Mouse (Mus musculus) E14TG2a.4 (cell line): ENCODE measurements around the gene Fbll1.
A peak's percentile ranks its signal among the peaks of the same experiment; 100 is the strongest.
"Not testable (repeated sequence)": the region's sequence is repeated elsewhere in the genome, so short reads cannot be mapped to it uniquely, and the experiment has no call there.

ENCODE experiments used
- H3K27me3 ChIP-seq: 2 replicates; pipeline ENCODE4 v1.6.1; 2014; ENCODE audit warnings: low read length, control low read depth; ENCODE audit not compliant: insufficient read depth
- H3K36me3 ChIP-seq: 2 replicates; pipeline ENCODE4 v1.6.1; 2014; ENCODE audit warnings: low read length, control low read depth; ENCODE audit not compliant: insufficient read depth
- H3K4me1 ChIP-seq: replicated peaks from 2 replicates; pipeline ENCODE4 v1.6.1; 2014; ENCODE audit warnings: low read depth, low read length, control low read depth
- H3K4me3 ChIP-seq: replicated peaks from 2 replicates; pipeline ENCODE4 v1.5.1; 2014; ENCODE audit warnings: mild to moderate bottlenecking, low read length
- H3K9me3 ChIP-seq: 2 replicates; pipeline ENCODE4 v1.6.1; 2014; ENCODE audit warnings: low read length, control low read depth
- CTCF ChIP-seq: conservative IDR thresholded peaks from 2 replicates; pipeline ENCODE4 v1.5.1; 2014; ENCODE audit warnings: low read length
- NANOG ChIP-seq: IDR thresholded peaks from 2 replicates; pipeline ENCODE4 v1.6.1; 2014; ENCODE audit warnings: borderline replicate concordance, low read length, mixed read lengths
- POU5F1 ChIP-seq: IDR thresholded peaks from 2 replicates; pipeline ENCODE4 v1.6.1; 2014; ENCODE audit warnings: low read length, borderline replicate concordance

Fbll1 gene

GRCm38 (mm10) chr11:35797751-35798494, 761 bp downstream of the Fbll1 start:
- Histone ChIP-seq H3K36me3 (no peaks in the 10 kb centered on the region), H3K9me3 (no peaks in the 10 kb centered on the region), H3K4me3 (peak overlapping the region; percentile 75), H3K27me3 (peaks cover 68% of the 10 kb centered on the region), H3K4me1 (peaks cover 22% of the 10 kb centered on the region)
- TF ChIP-seq NANOG (no peak), CTCF (no peak), POU5F1 (no peak)

DNA sequence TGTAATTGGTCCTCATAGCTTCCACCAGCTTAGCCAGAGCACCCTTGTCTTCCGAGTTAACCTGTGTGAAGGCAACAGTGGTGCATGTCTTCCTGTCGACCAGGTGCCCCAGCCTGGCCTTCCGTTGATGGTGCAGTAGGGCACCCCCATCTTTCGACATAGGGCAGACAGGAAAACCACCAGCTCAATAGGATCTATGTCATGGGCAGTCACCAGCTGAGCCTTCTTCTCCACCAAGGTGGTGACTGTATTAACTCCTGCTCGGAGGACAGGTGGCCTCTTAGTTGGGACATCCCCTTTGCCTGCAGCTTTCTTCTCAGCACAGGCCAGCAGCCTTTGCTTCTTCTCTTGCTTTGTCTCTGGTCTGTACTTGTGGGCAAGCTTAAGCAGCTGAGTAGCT, 5.9 kb downstream of the Fbll1 start:
- peaks cover 36% of the 10 kb centered on the region for H3K27me3 ChIP-seq
- not testable (repeated sequence) for H3K9me3 ChIP-seq, H3K4me3 ChIP-seq
- peaks cover 31% of the 10 kb centered on the region for H3K36me3 ChIP-seq
- peaks cover 23% of the 10 kb centered on the region for H3K4me1 ChIP-seq

- H3K4me3 ChIP-seq = no peak overlapping the region
- H3K27me3 ChIP-seq = 0 out of 2 replicates have a peak, but pooled peaks cover 2% of the 10 kb centered on the region
- H3K4me1 ChIP-seq = peaks cover 25% of the 10 kb centered on the region
- peaks cover 69% of the 10 kb centered on the region for H3K36me3 ChIP-seq
- H3K9me3 ChIP-seq = no peaks in the 10 kb centered on the region
- TF ChIP-seq POU5F1 (peak; percentile 92), NANOG (peak; percentile 60; the same call in 1 of the 2 replicates), CTCF (no peak)
Observed at GRCm38 (mm10) chr11:35788443-35788842, 10.2 kb downstream of the Fbll1 start.

- Histone ChIP-seq H3K9me3 (no peaks in the 10 kb centered on the region), H3K27me3 (no peaks in the 10 kb centered on the region), H3K4me3 (no peak overlapping the region), H3K36me3 (peaks cover 79% of the 10 kb centered on the region), H3K4me1 (peaks cover 25% of the 10 kb centered on the region)
- TF ChIP-seq CTCF (peak; percentile 42; the same call in 1 of the 2 replicates), NANOG (no peak)
Observed at GRCm38 (mm10) chr11:35784537-35784936, 14.1 kb downstream of the Fbll1 start.

- Histone ChIP-seq H3K4me3 (no peak overlapping the region), H3K36me3 (peaks cover 79% of the 10 kb centered on the region), H3K27me3 (no peaks in the 10 kb centered on the region), H3K9me3 (no peaks in the 10 kb centered on the region), H3K4me1 (peaks cover 23% of the 10 kb centered on the region)
- TF ChIP-seq NANOG (no peak), POU5F1 (no peak), CTCF (no peak)
Observed at GRCm38 (mm10) chr11:35784002-35784401, 14.7 kb downstream of the Fbll1 start.

DNA sequence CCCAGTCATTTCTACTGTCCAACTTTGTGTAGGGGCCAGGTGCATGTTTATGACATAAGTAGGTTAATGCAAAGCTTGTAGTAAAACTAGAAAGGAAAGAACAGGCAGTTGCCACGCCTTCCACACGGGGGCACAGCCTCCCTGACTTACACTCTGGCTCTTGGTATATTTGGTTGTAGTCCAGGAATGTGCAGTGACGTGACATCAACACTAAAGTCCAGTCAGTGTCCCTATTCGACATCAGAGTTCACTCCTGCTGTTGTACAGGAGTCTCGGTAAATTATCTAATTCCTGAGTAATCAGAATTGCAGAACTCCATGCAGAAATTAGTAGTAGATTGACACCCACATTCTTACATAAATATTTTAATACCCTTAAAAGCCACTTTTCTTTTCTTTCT, 15.6 kb downstream of the Fbll1 start:
- Histone ChIP-seq H3K4me3 (no peak overlapping the region), H3K9me3 (no peaks in the 10 kb centered on the region), H3K4me1 (peaks cover 13% of the 10 kb centered on the region), H3K36me3 (peaks cover 87% of the 10 kb centered on the region), H3K27me3 (no peaks in the 10 kb centered on the region)
- no peak for TF ChIP-seq CTCF
- TF ChIP-seq NANOG = no peak
- no peak for TF ChIP-seq POU5F1

- TF ChIP-seq CTCF = no peak
- no peak for TF ChIP-seq NANOG
- TF ChIP-seq POU5F1 = no peak
- Histone ChIP-seq H3K4me3 (no peak overlapping the region), H3K4me1 (peaks cover 7% of the 10 kb centered on the region; the same call in 1 of the 2 replicates), H3K9me3 (no peaks in the 10 kb centered on the region), H3K27me3 (no peaks in the 10 kb centered on the region), H3K36me3 (peaks cover 93% of the 10 kb centered on the region)
Observed at GRCm38 (mm10) chr11:35782444-35782843, 16.2 kb downstream of the Fbll1 start.

GRCm38 (mm10) chr11:35780336-35780735, 18.3 kb downstream of the Fbll1 start:
- no peak for TF ChIP-seq POU5F1
- no peaks in the 10 kb centered on the region; the same call in 1 of the 2 replicates for H3K4me1 ChIP-seq

DNA sequence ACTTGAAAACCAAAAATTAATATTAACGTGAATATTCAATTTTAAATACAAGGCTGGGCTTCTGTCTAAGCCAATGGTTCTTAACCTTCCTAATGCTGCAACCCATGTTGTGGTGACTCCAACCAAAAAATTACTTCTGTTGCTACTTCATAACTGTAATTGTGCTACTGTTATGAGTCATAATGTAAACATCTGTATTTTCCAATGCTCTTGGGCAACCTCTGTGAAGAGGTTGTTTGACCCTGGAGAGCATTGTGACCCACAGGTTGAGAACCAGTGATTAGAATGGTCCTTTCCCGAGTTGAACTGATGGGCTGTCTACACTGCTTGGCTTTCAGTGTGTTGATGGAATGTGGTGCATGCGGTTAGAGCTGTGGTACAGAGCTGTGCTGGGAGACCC, 22.2 kb downstream of the Fbll1 start:
- Histone ChIP-seq H3K4me1 (peaks cover 23% of the 10 kb centered on the region), H3K36me3 (peaks cover 69% of the 10 kb centered on the region), H3K27me3 (no peaks in the 10 kb centered on the region), H3K9me3 (no peaks in the 10 kb centered on the region), H3K4me3 (no peak overlapping the region)
- TF ChIP-seq CTCF (no peak), NANOG (no peak), POU5F1 (no peak)

More at GRCm38 (mm10) chr11:35780336-35780735, 18.3 kb downstream of the Fbll1 start:
- peaks cover 95% of the 10 kb centered on the region for H3K36me3 ChIP-seq
- H3K4me3 ChIP-seq = no peak overlapping the region
- H3K9me3 ChIP-seq = no peaks in the 10 kb centered on the region
- no peaks in the 10 kb centered on the region for H3K27me3 ChIP-seq
